Mouse (Mus musculus): ENCODE results near the gene Cep128.
"Not testable (repeated sequence)": the region's sequence is repeated elsewhere in the genome, so short reads cannot be mapped to it uniquely, and the experiment has no call there.

The Cep128 gene

GRCm38 (mm10) chr12:91063337-91064015, 320.7 kb downstream of the Cep128 start:
- no peak for ATAC-seq (ENCODE audit: low TSS enrichment)

- no peak for ATAC-seq (ENCODE audit: low TSS enrichment)
These were observed 321.5 kb downstream of the Cep128 start for GRCm38 (mm10) chr12:91062681-91063080.

DNA sequence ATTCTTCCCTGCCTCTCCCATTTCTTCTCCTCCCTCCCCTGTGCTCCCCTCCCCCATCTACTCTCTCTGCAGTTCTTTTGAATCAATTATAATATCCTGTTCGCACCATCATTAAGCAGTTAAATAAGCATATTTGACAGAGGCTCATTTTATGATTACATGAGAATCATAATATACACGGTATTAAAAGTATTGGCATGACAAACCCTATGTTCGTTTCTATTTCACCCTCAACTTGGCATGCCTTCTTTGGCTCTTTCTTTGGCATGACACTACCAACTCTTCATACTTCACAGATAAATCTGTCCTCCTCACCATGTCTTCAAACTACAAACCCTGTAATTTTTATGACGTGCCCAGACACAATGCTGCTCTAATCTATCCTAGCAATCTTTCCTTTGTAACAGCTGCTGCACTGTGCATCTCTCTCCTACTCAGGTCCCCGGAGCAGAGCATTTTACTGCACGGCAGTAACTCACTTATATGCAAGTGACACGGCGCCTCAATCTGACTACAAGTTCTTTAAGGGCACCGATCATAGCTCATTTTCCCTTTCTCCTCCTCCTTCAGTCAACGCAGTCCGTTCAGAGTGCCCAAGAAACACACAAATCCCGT, 324.4 kb downstream of the Cep128 start:
- no peak for ATAC-seq (ENCODE audit: low TSS enrichment)

DNA sequence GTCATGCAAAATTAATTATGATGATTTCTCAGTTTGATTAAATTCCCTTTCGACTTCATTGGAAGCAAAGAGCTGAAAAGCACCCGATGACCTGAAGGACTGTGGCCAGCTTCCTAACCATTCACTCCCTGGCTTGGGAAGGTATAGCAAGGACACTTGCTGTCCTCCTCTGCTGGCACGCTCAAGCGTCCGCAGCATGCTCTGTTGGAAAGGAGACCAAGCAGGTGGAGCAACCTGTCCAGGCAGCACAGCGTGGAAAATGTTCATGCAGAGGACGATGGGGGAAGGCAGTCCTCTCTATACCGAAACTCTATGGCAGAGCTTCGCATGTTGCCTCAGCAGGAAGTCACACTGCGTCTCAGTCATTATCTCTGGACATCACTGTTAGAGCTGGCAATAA, 327.3 kb downstream of the Cep128 start:
- ATAC-seq (ENCODE audit: low TSS enrichment), result no peak

DNA sequence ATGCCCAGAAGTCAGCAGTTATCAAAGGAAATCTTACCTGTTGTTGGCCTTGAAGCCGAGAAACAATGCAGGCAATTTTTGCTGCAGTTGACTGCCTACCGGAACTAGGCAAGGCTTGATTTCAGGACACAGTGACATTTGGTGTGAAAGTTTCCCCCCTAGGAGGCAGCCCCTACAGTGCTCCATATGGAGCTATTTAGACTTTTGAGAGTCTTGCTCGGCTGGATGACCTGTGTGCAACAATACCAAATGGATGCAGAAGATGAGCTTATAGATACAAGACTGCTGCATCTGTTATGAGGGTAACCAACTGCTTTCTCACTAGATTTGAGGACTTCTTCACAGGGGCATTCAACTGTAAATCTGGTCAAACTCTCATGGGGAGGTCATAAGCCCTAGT, 331.9 kb downstream of the Cep128 start:
- no peak for ATAC-seq (ENCODE audit: low TSS enrichment)

DNA sequence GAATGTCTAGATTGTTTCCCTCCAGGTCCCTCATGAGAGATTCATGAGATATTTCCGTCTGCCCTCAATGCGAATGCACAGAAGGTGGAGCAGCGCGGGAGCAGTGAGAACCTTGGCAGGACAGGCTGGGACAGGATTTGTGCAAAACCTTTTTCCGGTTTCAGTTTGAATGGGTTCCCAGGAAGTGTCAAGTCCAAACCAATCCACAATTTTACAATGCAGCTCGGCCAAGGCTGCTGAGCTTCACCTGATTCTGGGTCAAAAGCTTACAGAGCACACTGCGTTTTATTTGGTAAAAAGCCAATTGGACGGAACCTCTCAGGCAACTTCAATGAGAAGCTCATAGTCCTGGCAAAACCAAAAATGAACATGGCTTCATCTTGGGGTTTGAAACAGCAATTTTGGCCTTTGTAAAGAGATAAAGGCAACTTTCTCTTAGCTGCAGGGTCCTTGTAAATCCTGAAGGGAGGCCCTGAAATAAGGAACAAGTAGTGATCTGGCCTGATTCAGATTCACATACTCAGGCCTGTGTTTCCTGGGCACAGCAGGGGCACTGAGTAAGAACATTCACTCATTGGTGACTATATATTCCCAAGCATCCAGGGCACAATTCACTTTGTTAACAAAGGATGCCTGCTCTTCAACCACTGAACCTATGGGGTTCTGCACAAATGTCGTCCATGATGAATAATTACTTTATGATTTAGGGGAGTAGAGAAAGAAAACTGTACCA, 333.4 kb downstream of the Cep128 start:
- peak; percentile 85 for ATAC-seq (ENCODE audit: low TSS enrichment)

- peak; percentile 47; the same call in 1 of the 2 replicates for ATAC-seq (ENCODE audit: low TSS enrichment)
These were observed 342.8 kb downstream of the Cep128 start for GRCm38 (mm10) chr12:91041363-91041762.

DNA sequence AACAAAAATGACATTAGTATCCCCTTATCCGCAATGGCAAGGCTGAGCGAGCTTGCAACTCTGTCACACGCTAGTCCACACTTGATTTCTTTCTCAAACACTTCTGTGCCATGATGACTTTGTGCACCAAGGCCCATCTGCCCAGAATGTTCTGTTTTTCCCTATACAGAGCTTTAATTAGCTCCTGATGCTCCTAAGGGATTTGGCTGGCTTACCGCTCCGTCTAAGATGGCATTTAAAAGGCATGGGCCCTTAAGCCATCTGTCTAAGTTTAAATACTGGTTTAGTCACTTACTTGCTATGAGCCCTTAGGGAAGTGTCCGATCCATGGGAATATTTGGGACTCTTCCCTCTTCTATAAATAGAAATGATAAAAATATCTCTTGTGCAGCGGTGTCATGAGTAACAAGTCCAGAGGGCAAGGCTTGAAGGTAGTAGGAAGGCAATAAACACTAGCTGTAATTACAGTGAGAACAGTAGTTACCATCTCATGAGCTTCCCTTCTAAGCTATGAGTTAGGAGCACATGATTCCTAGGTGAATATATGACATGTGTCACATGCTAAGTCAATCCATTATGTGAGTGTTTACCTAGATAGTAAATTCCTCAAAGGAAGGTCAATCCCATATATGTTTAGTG, 343.8 kb downstream of the Cep128 start:
- no peak for ATAC-seq (ENCODE audit: low TSS enrichment)

DNA sequence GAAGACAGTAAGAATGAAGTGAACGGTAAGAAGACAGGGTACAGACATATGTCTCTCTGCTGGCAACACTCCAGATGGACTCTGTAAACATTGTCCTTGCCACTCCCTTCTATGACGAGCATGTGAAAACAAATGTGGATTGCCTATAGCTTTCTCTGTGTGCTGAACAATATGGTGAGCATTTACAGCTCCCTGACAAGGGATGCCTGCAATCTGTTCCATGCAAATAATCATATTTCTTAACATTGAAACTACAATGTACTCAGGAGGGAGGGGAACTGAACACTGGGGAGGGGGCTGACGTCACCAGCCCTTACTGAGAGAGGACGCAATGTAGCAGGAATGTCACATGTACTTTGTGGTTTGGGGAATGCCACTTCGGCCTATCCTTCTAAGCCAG, 355.1 kb downstream of the Cep128 start:
- ATAC-seq (ENCODE audit: low TSS enrichment), result no peak

DNA sequence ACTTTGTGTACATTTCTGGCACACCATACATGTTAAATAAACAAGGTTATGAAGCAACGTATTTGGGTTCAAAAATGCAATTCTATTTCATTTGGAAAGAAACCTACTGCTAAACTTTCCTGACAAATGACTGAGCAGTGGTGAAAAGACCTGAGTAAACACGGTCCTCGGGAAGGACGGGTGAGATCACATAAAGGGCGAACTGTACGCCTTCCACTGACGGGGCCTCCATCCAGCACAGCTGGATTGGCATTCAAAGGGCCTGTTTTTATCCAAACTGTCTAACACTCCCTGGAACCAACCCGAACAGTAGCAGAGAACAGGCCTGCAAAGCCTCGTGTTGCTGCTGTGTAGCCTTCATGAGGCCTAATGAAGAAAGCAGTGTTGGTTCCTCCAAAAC, 356.5 kb downstream of the Cep128 start:
- no peak for ATAC-seq (ENCODE audit: low TSS enrichment)

DNA sequence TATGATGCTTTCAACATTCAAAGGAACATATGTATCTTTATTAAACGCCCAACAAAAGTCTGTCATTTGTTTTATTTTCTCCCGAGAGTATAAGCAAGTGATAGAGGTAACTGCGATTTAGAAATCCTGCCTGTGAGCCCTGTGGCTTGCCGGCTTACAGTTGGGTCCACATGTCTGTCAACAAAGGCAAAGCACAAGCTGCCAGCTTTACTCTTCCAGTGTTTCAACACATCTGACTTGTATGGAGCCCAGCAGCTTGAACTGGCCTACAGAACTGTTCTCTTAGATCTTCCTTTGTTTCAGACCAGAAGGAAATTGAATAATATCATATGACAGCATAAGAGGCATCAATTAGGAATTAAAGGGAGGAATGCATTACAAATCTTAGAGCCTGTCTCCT, 357.1 kb downstream of the Cep128 start:
- no peak for ATAC-seq (ENCODE audit: low TSS enrichment)

DNA sequence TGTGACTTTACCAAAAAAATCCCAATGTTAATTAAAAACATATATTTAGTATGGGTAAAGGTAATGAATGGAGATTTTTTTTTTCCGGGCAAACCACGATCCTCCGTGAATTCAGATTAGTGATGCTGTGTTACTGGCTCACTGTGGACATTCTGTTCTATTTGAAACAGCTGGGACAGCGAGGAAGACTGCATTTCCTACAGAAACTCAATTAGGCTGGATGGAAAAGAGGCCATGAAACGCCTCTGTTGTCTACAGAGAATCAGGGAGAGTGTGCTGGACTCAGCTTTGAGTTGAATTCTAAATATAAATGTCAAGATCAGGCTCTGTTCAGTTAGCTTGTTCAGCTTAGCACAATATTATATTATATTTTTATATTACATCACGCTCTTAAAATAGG, 369.1 kb downstream of the Cep128 start:
- peak; percentile 65 for ATAC-seq (ENCODE audit: low TSS enrichment)

GRCm38 (mm10) chr12:91013043-91013442, 371.2 kb downstream of the Cep128 start:
- ATAC-seq (ENCODE audit: low TSS enrichment), result no peak

DNA sequence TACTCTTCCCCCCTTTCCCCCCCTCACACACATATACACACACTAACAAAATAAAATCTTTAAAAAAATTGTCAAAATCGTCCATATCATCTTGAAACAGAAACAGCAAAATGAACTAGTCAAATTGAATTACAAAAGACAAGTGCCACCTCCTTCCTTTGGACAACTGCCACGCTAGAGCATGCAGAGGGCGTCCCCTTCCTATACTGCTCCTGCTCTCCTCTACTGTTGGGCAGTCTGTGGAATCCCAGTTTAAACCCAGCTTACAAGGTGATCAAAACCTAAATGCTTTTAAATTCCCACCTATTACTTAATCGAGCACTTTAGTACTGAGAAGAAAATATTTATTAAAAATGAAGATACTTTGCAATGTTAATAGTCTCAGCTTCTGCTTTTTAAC, 372.0 kb downstream of the Cep128 start:
- no peak for ATAC-seq (ENCODE audit: low TSS enrichment)

DNA sequence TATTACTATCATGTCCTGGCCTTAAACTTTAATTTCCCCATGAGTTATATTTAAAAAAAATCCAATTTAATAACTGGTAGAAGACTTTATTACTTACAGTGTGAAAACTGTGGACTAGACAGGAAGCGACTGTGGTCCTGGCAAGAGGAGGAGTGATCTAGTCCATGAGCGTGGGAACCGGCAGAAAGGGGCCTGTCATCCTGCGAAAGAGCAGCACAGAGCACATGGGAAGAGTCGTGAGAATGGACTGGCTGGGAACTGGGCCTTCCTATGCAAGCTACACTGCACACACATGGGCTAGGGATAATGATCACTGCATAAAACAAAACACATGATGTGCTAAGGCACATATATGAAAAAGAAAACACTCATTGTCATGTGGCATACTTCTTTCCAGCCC, 375.5 kb downstream of the Cep128 start:
- ATAC-seq (ENCODE audit: low TSS enrichment), result no peak

- no peak for ATAC-seq (ENCODE audit: low TSS enrichment)
These were observed 376.0 kb downstream of the Cep128 start for GRCm38 (mm10) chr12:91008170-91008569.

- ATAC-seq (ENCODE audit: low TSS enrichment), result peak; percentile 57; the same call in 1 of the 2 replicates
These were observed 386.7 kb downstream of the Cep128 start for GRCm38 (mm10) chr12:90997539-90997938.

- no peak for ATAC-seq (ENCODE audit: low TSS enrichment)
These were observed 390.9 kb downstream of the Cep128 start for GRCm38 (mm10) chr12:90993331-90993730.

GRCm38 (mm10) chr12:90987782-90988181, 396.4 kb downstream of the Cep128 start:
- no peak for ATAC-seq (ENCODE audit: low TSS enrichment)

- ATAC-seq (ENCODE audit: low TSS enrichment), result no peak
These were observed 396.9 kb downstream of the Cep128 start for GRCm38 (mm10) chr12:90987259-90987658.

DNA sequence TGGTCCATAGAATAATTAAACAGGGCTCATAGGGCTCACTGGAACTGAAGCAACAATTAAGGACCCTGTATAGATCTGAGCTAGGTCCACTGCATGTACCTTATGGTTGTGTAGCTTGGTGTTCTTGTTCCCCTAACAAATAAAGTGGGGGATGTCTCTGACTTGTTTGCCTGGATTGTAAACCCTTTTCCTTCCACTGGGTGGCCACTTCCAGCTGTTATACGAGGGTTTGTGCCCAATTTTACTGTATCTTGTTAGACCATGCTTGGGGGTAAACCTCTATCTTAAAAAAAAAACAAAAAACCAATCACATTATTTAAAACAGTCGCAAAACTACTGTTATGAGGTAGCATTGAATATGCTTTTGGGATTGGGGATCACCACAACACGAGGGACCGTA, 402.2 kb downstream of the Cep128 start:
- no peak for ATAC-seq (ENCODE audit: low TSS enrichment)

GRCm38 (mm10) chr12:90976406-90976805, 407.8 kb downstream of the Cep128 start:
- ATAC-seq (ENCODE audit: low TSS enrichment), result not testable (repeated sequence)

GRCm38 (mm10) chr12:90975429-90975828, 408.8 kb downstream of the Cep128 start:
- ATAC-seq (ENCODE audit: low TSS enrichment), result no peak

All from frontal cortex, adult (tissue).